Mouse (Mus musculus): ENCODE results near the gene H2-Ob. TPM values are rescaled to one million over a fixed set of nuclear protein-coding genes. Genes with fewer than 3 reads are reported as not detected.

H2-Ob gene
- 105 TPM for total RNA-seq (2023)

DNA sequence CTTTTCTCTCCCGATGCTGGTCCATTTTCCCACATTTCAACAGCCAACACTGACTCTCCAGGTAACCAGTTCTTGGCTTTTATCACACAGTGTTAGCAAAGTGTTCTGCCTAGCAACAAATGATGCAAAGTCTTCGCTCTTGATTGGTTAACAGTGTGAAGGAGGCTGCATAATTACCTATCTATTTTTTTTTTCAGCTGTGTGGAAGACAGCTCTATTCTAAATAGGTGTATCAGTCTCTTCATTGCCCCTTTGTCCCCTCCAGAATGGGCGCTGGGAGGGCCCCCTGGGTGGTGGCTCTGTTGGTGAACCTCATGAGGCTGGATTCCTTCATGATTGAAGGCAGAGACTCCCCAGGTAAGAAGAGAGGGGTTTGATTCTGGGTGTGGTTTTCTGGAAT is at the start of gene H2-Ob:
TSS of gene H2-Ob (plus strand) at position 198 of the 400 bp plus-strand sequence.

GRCm38 (mm10) chr17:34196941-34197894 is 41.5 kb upstream of the H2-Ob start, which contains the start of gene Psmb8:
Gene Psmb8, plus strand, starts transcription at chr17:34197721.

DNA sequence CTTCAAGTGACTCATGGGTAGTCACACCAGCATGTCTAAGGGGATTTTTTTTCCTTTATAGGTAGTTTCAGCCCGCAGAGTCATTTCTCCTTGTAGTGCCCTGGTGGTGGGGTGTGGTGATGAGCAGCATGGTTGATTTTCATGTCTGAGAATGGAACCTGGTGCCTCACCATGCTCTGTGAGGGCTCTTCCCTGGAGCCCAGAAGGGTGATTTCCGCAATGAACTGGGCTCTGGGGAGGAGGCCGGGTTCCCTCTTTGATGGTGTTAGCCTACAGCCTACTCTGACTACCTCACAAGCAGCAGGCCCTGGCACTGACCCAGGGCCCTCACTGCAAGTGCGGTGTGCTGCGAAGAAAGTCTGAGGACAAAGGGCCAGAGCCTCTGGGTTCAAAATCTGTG is 35.3 kb upstream of the H2-Ob start, which contains the start of gene Tap2:
TSS of gene Tap2 (plus strand) at position 84 of the 400 bp plus-strand sequence.

GRCm38 (mm10) chr17:34257594-34258375 is 19.1 kb downstream of the H2-Ob start, which contains the start of gene H2-Ab1:
Gene H2-Ab1, plus strand, starts transcription at chr17:34257689.

GRCm38 (mm10) chr17:34287648-34288047 is 48.9 kb downstream of the H2-Ob start, which contains the start of gene H2-Aa:
Gene H2-Aa, minus strand, starts transcription at chr17:34287823.

Other genes with a start within 250 kb of the H2-Ob start
- 5,034 TPM for gene H2-K1, start 238.6 kb upstream of the H2-Ob start, total RNA-seq (2023)
- 33.7 TPM for gene Ring1, start 214.2 kb upstream of the H2-Ob start, total RNA-seq (2023)
- gene H2-Ke6, start 210.8 kb upstream of the H2-Ob start, total RNA-seq (2023): 127 TPM
- 76.3 TPM for gene Slc39a7, start 207.2 kb upstream of the H2-Ob start, total RNA-seq (2023)
- gene Rxrb, start 207.1 kb upstream of the H2-Ob start, total RNA-seq (2023): 107 TPM
- 34.2 TPM for gene Col11a2, start 199.5 kb upstream of the H2-Ob start, total RNA-seq (2023)
- 18.9 TPM for gene H2-Oa, start 146.6 kb upstream of the H2-Ob start, total RNA-seq (2023)
- gene H2-DMa, start 119.4 kb upstream of the H2-Ob start, total RNA-seq (2023): 66.2 TPM
- gene Brd2, start 116.3 kb upstream of the H2-Ob start, total RNA-seq (2023): 332 TPM
- 84.4 TPM for gene H2-DMb2, start 95.6 kb upstream of the H2-Ob start, total RNA-seq (2023)
- 38.3 TPM for gene H2-DMb1, start 85.8 kb upstream of the H2-Ob start, total RNA-seq (2023)
- 157 TPM for gene Tap1, start 51.4 kb upstream of the H2-Ob start, total RNA-seq (2023)
- gene Psmb9, start 51.1 kb upstream of the H2-Ob start, total RNA-seq (2023): 98.4 TPM
- gene Psmb8, start 41.2 kb upstream of the H2-Ob start, total RNA-seq (2023): 178 TPM
- 125 TPM for gene Tap2, start 35.4 kb upstream of the H2-Ob start, total RNA-seq (2023)
- 370 TPM for gene H2-Ab1, start 18.8 kb downstream of the H2-Ob start, total RNA-seq (2023)
- gene H2-Aa, start 48.9 kb downstream of the H2-Ob start, total RNA-seq (2023): 382 TPM
- gene H2-Eb1, start 67.0 kb downstream of the H2-Ob start, total RNA-seq (2023): 280 TPM
- gene H2-Eb2, start 86.8 kb downstream of the H2-Ob start, total RNA-seq (2023): 3.8 TPM
- gene Btnl2, start 115.9 kb downstream of the H2-Ob start, total RNA-seq (2023): 0.85 TPM
- gene Btnl1, start 138.2 kb downstream of the H2-Ob start, total RNA-seq (2023): 0.35 TPM
- 4.0 TPM for gene BC051142, start 159.9 kb downstream of the H2-Ob start, total RNA-seq (2023)
- not detected for gene Btnl4, start 238.4 kb downstream of the H2-Ob start, total RNA-seq (2023)